Mouse (Mus musculus): ENCODE measurements around the gene Lrrc8b. TPM values are rescaled to one million over a fixed set of nuclear protein-coding genes. Genes with fewer than 3 reads are reported as not detected.
A peak's percentile ranks its signal among the peaks of the same experiment; 100 is the strongest.

Lrrc8b gene
- polyA plus RNA-seq, 1 experiment from 2014 or later, result 11.5 TPM

GRCm38 (mm10) chr5:105501136-105501535 lies 85.6 kb downstream of the Lrrc8b start:
- H3K27me3 ChIP-seq, result peaks cover 22% of the 10 kb centered on the region; the same call in 1 of the 2 replicates
- no peak overlapping the region for H3K4me3 ChIP-seq
- H3K4me1 ChIP-seq, result peaks cover 26% of the 10 kb centered on the region
- WGBS, result 83% methylated on average over 3 of the region's 3 CpGs
- H3K27ac ChIP-seq (replicated peaks), result no peak overlapping the region
- no peaks in the 10 kb centered on the region for H3K9me3 ChIP-seq
- no peak overlapping the region for H3K9ac ChIP-seq (replicated peaks)
- no peak overlapping the region for H3K4me2 ChIP-seq (replicated peaks)
- ATAC-seq (ENCODE audit: low FRiP score, low read depth), result no peak
- no peaks in the 10 kb centered on the region for H3K36me3 ChIP-seq

GRCm38 (mm10) chr5:105508813-105509212 lies 93.2 kb downstream of the Lrrc8b start:
- no peak for ATAC-seq (ENCODE audit: low FRiP score, low read depth)
- H3K9ac ChIP-seq (replicated peaks), result no peak overlapping the region
- no peaks in the 10 kb centered on the region for H3K9me3 ChIP-seq
- H3K27ac ChIP-seq (replicated peaks), result no peak overlapping the region
- H3K4me3 ChIP-seq, result no peak overlapping the region
- H3K4me2 ChIP-seq (replicated peaks), result no peak overlapping the region
- no peaks in the 10 kb centered on the region for H3K36me3 ChIP-seq
- no peaks in the 10 kb centered on the region for H3K4me1 ChIP-seq
- H3K27me3 ChIP-seq, result no peaks in the 10 kb centered on the region
- WGBS, result 93% methylated on average over 6 of the region's 6 CpGs

- no peak overlapping the region for H3K9ac ChIP-seq (replicated peaks)
- no peaks in the 10 kb centered on the region for H3K9me3 ChIP-seq
- H3K4me2 ChIP-seq (replicated peaks), result no peak overlapping the region
- no peak overlapping the region for H3K4me3 ChIP-seq
- H3K27ac ChIP-seq (replicated peaks), result no peak overlapping the region
- no peaks in the 10 kb centered on the region for H3K36me3 ChIP-seq
- H3K4me1 ChIP-seq, result no peaks in the 10 kb centered on the region
- peaks cover 7% of the 10 kb centered on the region; the same call in 1 of the 2 replicates for H3K27me3 ChIP-seq
- no peak for ATAC-seq (ENCODE audit: low FRiP score, low read depth)
- 69% methylated on average over 4 of the region's 4 CpGs for WGBS
These were observed 96.7 kb downstream of the Lrrc8b start for GRCm38 (mm10) chr5:105512297-105512696.

- no peak overlapping the region for H3K4me3 ChIP-seq
- no peaks in the 10 kb centered on the region for H3K36me3 ChIP-seq
- H3K27me3 ChIP-seq, result peaks cover 15% of the 10 kb centered on the region
- H3K9me3 ChIP-seq, result no peaks in the 10 kb centered on the region
- no peak overlapping the region for H3K27ac ChIP-seq (replicated peaks)
- no peak for ATAC-seq (ENCODE audit: low FRiP score, low read depth)
- WGBS, result 73% methylated on average over 6 of the region's 6 CpGs
- no peak overlapping the region for H3K4me2 ChIP-seq (replicated peaks)
- H3K9ac ChIP-seq (replicated peaks), result no peak overlapping the region
- peaks cover 14% of the 10 kb centered on the region for H3K4me1 ChIP-seq
These were observed 100.0 kb downstream of the Lrrc8b start for GRCm38 (mm10) chr5:105515532-105515931.

GRCm38 (mm10) chr5:105516290-105516689 lies 100.7 kb downstream of the Lrrc8b start:
- H3K4me2 ChIP-seq (replicated peaks), result no peak overlapping the region
- WGBS, result 77% methylated on average over 3 of the region's 3 CpGs

GRCm38 (mm10) chr5:105517992-105518625 lies 102.5 kb downstream of the Lrrc8b start:
- Histone ChIP-seq H3K4me2 (replicated peaks) (peak overlapping the region; percentile 87), H3K27ac (replicated peaks) (no peak overlapping the region), H3K9me3 (no peaks in the 10 kb centered on the region), H3K36me3 (no peaks in the 10 kb centered on the region), H3K4me1 (peaks cover 18% of the 10 kb centered on the region), H3K4me3 (peak overlapping the region; percentile 71), H3K9ac (replicated peaks) (no peak overlapping the region; the same call in 1 of the 2 replicates), H3K27me3 (peaks cover 15% of the 10 kb centered on the region)
- WGBS, result 17% methylated on average over 7 of the region's 7 CpGs
- ATAC-seq (ENCODE audit: low FRiP score, low read depth), result no peak

More at GRCm38 (mm10) chr5:105516290-105516689, 100.7 kb downstream of the Lrrc8b start:
- H3K27ac ChIP-seq (replicated peaks), result no peak overlapping the region
- H3K9me3 ChIP-seq, result no peaks in the 10 kb centered on the region
- H3K4me3 ChIP-seq, result no peak overlapping the region
- H3K27me3 ChIP-seq, result peaks cover 15% of the 10 kb centered on the region
- peaks cover 18% of the 10 kb centered on the region for H3K4me1 ChIP-seq
- ATAC-seq (ENCODE audit: low FRiP score, low read depth), result no peak
- no peak overlapping the region for H3K9ac ChIP-seq (replicated peaks)
- no peaks in the 10 kb centered on the region for H3K36me3 ChIP-seq

GRCm38 (mm10) chr5:105518626-105519095 lies 103.1 kb downstream of the Lrrc8b start:
- no peak; the same call in 1 of the 2 replicates for ATAC-seq (ENCODE audit: low FRiP score, low read depth)
- Histone ChIP-seq H3K4me2 (replicated peaks) (peak overlapping the region; percentile 87), H3K9ac (replicated peaks) (peak overlapping the region; percentile 83), H3K4me3 (peak overlapping the region; percentile 71), H3K9me3 (no peaks in the 10 kb centered on the region), H3K27ac (replicated peaks) (peak overlapping the region; percentile 85), H3K27me3 (peaks cover 15% of the 10 kb centered on the region), H3K4me1 (peaks cover 18% of the 10 kb centered on the region), H3K36me3 (no peaks in the 10 kb centered on the region)
- WGBS, result under 1% methylated on average over 16 of the region's 16 CpGs

- Histone ChIP-seq H3K4me2 (replicated peaks) (peak within 1 kb of the TSS; percentile 87), H3K27me3 (peaks cover 15% of the 10 kb centered on the region), H3K4me1 (peaks cover 18% of the 10 kb centered on the region), H3K9me3 (no peaks in the 10 kb centered on the region), H3K27ac (replicated peaks) (peak within 1 kb of the TSS; percentile 85), H3K36me3 (no peaks in the 10 kb centered on the region), H3K4me3 (peak within 1 kb of the TSS; percentile 71), H3K9ac (replicated peaks) (peak within 1 kb of the TSS; percentile 83)
- under 1% methylated on average over 73 of the region's 93 CpGs for WGBS
- peak; percentile 93 for ATAC-seq (ENCODE audit: low FRiP score, low read depth)
These were observed 103.8 kb downstream of the Lrrc8b start, which contains the start of gene Lrrc8c for GRCm38 (mm10) chr5:105519096-105519975. Gene Lrrc8c (plus strand): TSS chr5:105519388.

- peak overlapping the region; percentile 87 for H3K4me2 ChIP-seq (replicated peaks)
- peak overlapping the region; percentile 83 for H3K9ac ChIP-seq (replicated peaks)
- H3K4me3 ChIP-seq, result peak overlapping the region; percentile 71
- H3K27me3 ChIP-seq, result peaks cover 15% of the 10 kb centered on the region
- H3K9me3 ChIP-seq, result no peaks in the 10 kb centered on the region
- ATAC-seq (ENCODE audit: low FRiP score, low read depth), result peak; percentile 10; the same call in 1 of the 2 replicates
- peaks cover 18% of the 10 kb centered on the region for H3K4me1 ChIP-seq
- 0 out of 2 replicates have a peak, but pooled peaks cover 3% of the 10 kb centered on the region for H3K36me3 ChIP-seq
- WGBS, result 4% methylated on average over 5 of the region's 5 CpGs
- no peak overlapping the region for H3K27ac ChIP-seq (replicated peaks)
These were observed 104.4 kb downstream of the Lrrc8b start for GRCm38 (mm10) chr5:105519976-105520300.

- WGBS, result 52% methylated on average over 9 of the region's 9 CpGs
- Histone ChIP-seq H3K9me3 (no peaks in the 10 kb centered on the region), H3K27ac (replicated peaks) (no peak overlapping the region), H3K36me3 (0 out of 2 replicates have a peak, but pooled peaks cover 4% of the 10 kb centered on the region), H3K9ac (replicated peaks) (peak overlapping the region; percentile 83), H3K4me1 (peaks cover 18% of the 10 kb centered on the region), H3K4me3 (peak overlapping the region; percentile 71), H3K27me3 (peaks cover 15% of the 10 kb centered on the region), H3K4me2 (replicated peaks) (peak overlapping the region; percentile 87)
- no peak for ATAC-seq (ENCODE audit: low FRiP score, low read depth)
These were observed 104.9 kb downstream of the Lrrc8b start for GRCm38 (mm10) chr5:105520442-105520965.

GRCm38 (mm10) chr5:105523452-105523851 lies 107.9 kb downstream of the Lrrc8b start:
- WGBS, result 87% methylated on average over 3 of the region's 3 CpGs
- ATAC-seq (ENCODE audit: low FRiP score, low read depth), result no peak
- Histone ChIP-seq H3K4me2 (replicated peaks) (no peak overlapping the region), H3K36me3 (0 out of 2 replicates have a peak, but pooled peaks cover 4% of the 10 kb centered on the region), H3K4me1 (peaks cover 12% of the 10 kb centered on the region), H3K9ac (replicated peaks) (no peak overlapping the region), H3K4me3 (no peak overlapping the region), H3K27ac (replicated peaks) (no peak overlapping the region), H3K9me3 (no peaks in the 10 kb centered on the region), H3K27me3 (no peaks in the 10 kb centered on the region)

All from midbrain, embryonic 12.5 days (tissue).